Mouse (Mus musculus) embryo, embryonic 10.5 days (tissue): ENCODE data around the gene Gpr156.
A peak's percentile ranks its signal among the peaks of the same experiment; 100 is the strongest.
"Not testable (repeated sequence)": the region's sequence is repeated elsewhere in the genome, so short reads cannot be mapped to it uniquely, and the experiment has no call there.

Source experiments
- DNase-seq: peaks from one replicate; pipeline ENCODE4 v3.0.0-alpha.2; 2015; ENCODE audit warnings: low spot score

Gene Gpr156

GRCm38 (mm10) chr16:37956751-37957150, 40.5 kb downstream of the Gpr156 start:
- no peak for DNase-seq

- not testable (repeated sequence) for DNase-seq
Measured at GRCm38 (mm10) chr16:37962696-37963095, 46.4 kb downstream of the Gpr156 start.

GRCm38 (mm10) chr16:37963331-37964281, 47.3 kb downstream of the Gpr156 start:
- peak; percentile 76 for DNase-seq

GRCm38 (mm10) chr16:37964380-37965070, 48.2 kb downstream of the Gpr156 start:
- DNase-seq: peak; percentile 49

- no peak for DNase-seq
Measured at GRCm38 (mm10) chr16:37966871-37967270, 50.6 kb downstream of the Gpr156 start.

GRCm38 (mm10) chr16:37967415-37967814, 51.1 kb downstream of the Gpr156 start:
- no peak for DNase-seq

GRCm38 (mm10) chr16:37971522-37971921, 55.2 kb downstream of the Gpr156 start:
- no peak for DNase-seq

- DNase-seq: no peak
Measured at GRCm38 (mm10) chr16:37972357-37972756, 56.1 kb downstream of the Gpr156 start.

GRCm38 (mm10) chr16:37973239-37973638, 56.9 kb downstream of the Gpr156 start:
- not testable (repeated sequence) for DNase-seq

- DNase-seq: no peak
Measured at GRCm38 (mm10) chr16:37973855-37974519, 57.7 kb downstream of the Gpr156 start.

- peak; percentile 44 for DNase-seq
Measured at GRCm38 (mm10) chr16:37974520-37975340, 58.4 kb downstream of the Gpr156 start.

- no peak for DNase-seq
Measured at GRCm38 (mm10) chr16:37981907-37982306, 65.6 kb downstream of the Gpr156 start.

GRCm38 (mm10) chr16:37988211-37988865, 72.0 kb downstream of the Gpr156 start:
- DNase-seq: no peak

GRCm38 (mm10) chr16:37989796-37990195, 73.5 kb downstream of the Gpr156 start:
- no peak for DNase-seq

GRCm38 (mm10) chr16:37990553-37991344, 74.5 kb downstream of the Gpr156 start:
- DNase-seq: peak; percentile 71

GRCm38 (mm10) chr16:37992806-37993205, 76.5 kb downstream of the Gpr156 start:
- peak; percentile 58 for DNase-seq

- DNase-seq: peak; percentile 85
Measured at GRCm38 (mm10) chr16:37994647-37995046, 78.4 kb downstream of the Gpr156 start.

- no peak for DNase-seq
Measured at GRCm38 (mm10) chr16:37997771-37998170, 81.5 kb downstream of the Gpr156 start.

GRCm38 (mm10) chr16:37999762-38000161, 83.5 kb downstream of the Gpr156 start:
- DNase-seq: no peak

GRCm38 (mm10) chr16:38000178-38000577, 83.9 kb downstream of the Gpr156 start:
- DNase-seq: peak; percentile 41
